Mouse (Mus musculus) lung, embryonic 14.5 days (tissue): ENCODE measurements around the gene Rpl9-ps1. TPM values are rescaled to one million over a fixed set of nuclear protein-coding genes. Genes with fewer than 3 reads are reported as not detected.

Experiments used
- ATAC-seq: fragments of 200-750 bp; cut with Nextera tagmentation; 2 replicates; pipeline ENCODE4 v1.8.0; 2017; ENCODE audit warnings: mild to moderate bottlenecking, moderate TSS enrichment, moderate library complexity; ENCODE audit not compliant: insufficient read depth
- DNase-seq: peaks from one replicate; pipeline ENCODE4 v3.0.0-alpha.2; 2015
- H3K27ac ChIP-seq: fragments of 300-500 bp; sonication (generic); 2 replicates; pipeline ENCODE4 v1.5.1; 2014; ENCODE audit warnings: low read depth, mild to moderate bottlenecking, moderate library complexity
- H3K27me3 ChIP-seq: fragments of 300-500 bp; sonication (generic); 2 replicates; pipeline ENCODE4 v1.6.1; 2014; ENCODE audit warnings: low read length, control low read depth; ENCODE audit not compliant: insufficient read depth
- H3K36me3 ChIP-seq: fragments of 300-500 bp; sonication (generic); 2 replicates; pipeline ENCODE4 v1.6.1; 2014; ENCODE audit warnings: control low read depth; ENCODE audit not compliant: insufficient read depth
- H3K4me1 ChIP-seq: fragments of 300-500 bp; sonication (generic); 2 replicates; pipeline ENCODE4 v1.6.1; 2014; ENCODE audit warnings: antibody characterized with exemption, control low read depth; ENCODE audit not compliant: insufficient read depth
- H3K4me2 ChIP-seq: fragments of 300-500 bp; sonication (generic); 2 replicates; pipeline ENCODE4 v1.6.1; 2014; ENCODE audit warnings: mild to moderate bottlenecking
- H3K4me3 ChIP-seq: fragments of 300-500 bp; sonication (generic); 2 replicates; pipeline ENCODE4 v1.5.1; 2014; ENCODE audit warnings: low read depth, low read length
- H3K9ac ChIP-seq: fragments of 300-500 bp; sonication (generic); 2 replicates; pipeline ENCODE4 v1.6.1; 2014
- H3K9me3 ChIP-seq: fragments of 300-500 bp; sonication (generic); 2 replicates; pipeline ENCODE4 v1.6.1; 2016; ENCODE audit warnings: low read depth, low read length, control low read depth
- CTCF ChIP-seq: IDR thresholded peaks from 2 replicates; pipeline ENCODE4 v1.5.1; 2016; ENCODE audit warnings: antibody characterized with exemption, low read depth
- WGBS: fragments of 180-500 bp; shearing (Covaris S2); extraction: QIAGEN DNeasy Blood & Tissue Kit; methylation state at CpG from one replicate; pipeline ENCODE4 v1.1.7; 2014; 5-methylcytosine and 5-hydroxymethylcytosine counted together
- polyA plus RNA-seq: library from polyadenylated mRNA; unstranded; fragments of >200 nt; fragmentation: Nextera tagmentation; extraction: Ambion mirVana; gene quantifications from 2 replicates; pipeline ENCODE4 v1.2.1, GENCODE M21; 2014

Rpl9-ps1 gene
- polyA plus RNA-seq, 1 experiment from 2014 or later = not detected

DNA sequence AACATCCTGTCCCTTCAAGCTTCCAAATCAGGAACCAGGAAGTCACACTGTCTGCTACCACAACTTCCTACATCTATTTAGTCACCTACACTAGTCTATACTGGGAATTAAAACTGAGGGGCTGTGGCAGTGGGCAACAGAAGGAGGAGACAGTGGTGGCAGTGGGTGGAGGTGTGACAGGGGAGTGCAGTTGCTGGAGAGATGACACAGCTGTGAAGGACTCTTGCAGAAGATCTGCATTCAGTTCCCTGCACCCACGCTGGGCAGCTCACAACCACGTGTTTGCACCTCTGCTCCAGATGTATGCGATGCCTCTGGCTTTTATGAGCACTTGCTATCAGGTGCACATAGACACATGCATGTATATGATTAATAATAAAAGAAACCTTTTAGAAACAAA is 12.1 kb upstream of the Rpl9-ps1 start:
- no peak for ATAC-seq
- H3K4me3 ChIP-seq = no peak overlapping the region

DNA sequence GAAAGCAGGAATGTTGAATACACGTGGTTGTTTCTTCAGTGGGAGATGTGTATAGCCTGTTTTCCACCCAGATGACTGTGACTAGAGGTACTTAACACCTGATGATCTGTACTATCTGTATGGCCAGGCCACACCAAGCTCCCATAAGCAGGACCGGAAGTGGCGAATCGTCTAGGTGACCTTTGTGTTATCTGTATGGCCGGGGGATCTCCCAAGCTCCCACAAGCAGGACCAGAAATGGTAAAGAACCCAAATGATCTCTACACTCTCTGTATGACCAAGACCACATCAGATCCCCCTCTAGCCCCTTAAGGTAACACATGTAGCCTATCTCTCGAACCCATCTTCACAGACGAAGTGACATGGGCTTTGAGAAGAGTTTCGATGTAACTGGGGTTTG is 9.2 kb upstream of the Rpl9-ps1 start:
- ATAC-seq = no peak
- Histone ChIP-seq H3K4me3 (no peak overlapping the region), H3K36me3 (no peaks in the 10 kb centered on the region), H3K27me3 (no peaks in the 10 kb centered on the region), H3K4me2 (no peak overlapping the region), H3K4me1 (no peaks in the 10 kb centered on the region), H3K9ac (no peak overlapping the region), H3K9me3 (no peaks in the 10 kb centered on the region), H3K27ac (no peak overlapping the region)
- TF ChIP-seq CTCF = no peak
- WGBS = 80% methylated on average over 8 of the region's 8 CpGs
- DNase-seq = no peak

More for the DNA sequence above, 12.1 kb upstream of the Rpl9-ps1 start:
- H3K36me3 ChIP-seq = no peaks in the 10 kb centered on the region
- TF ChIP-seq CTCF = no peak
- no peak for DNase-seq
- H3K27ac ChIP-seq = no peak overlapping the region
- no peaks in the 10 kb centered on the region for H3K9me3 ChIP-seq
- no peak overlapping the region for H3K9ac ChIP-seq
- no peaks in the 10 kb centered on the region for H3K27me3 ChIP-seq
- WGBS = 78% methylated on average over 3 of the region's 3 CpGs
- no peak overlapping the region for H3K4me2 ChIP-seq
- no peaks in the 10 kb centered on the region for H3K4me1 ChIP-seq

DNA sequence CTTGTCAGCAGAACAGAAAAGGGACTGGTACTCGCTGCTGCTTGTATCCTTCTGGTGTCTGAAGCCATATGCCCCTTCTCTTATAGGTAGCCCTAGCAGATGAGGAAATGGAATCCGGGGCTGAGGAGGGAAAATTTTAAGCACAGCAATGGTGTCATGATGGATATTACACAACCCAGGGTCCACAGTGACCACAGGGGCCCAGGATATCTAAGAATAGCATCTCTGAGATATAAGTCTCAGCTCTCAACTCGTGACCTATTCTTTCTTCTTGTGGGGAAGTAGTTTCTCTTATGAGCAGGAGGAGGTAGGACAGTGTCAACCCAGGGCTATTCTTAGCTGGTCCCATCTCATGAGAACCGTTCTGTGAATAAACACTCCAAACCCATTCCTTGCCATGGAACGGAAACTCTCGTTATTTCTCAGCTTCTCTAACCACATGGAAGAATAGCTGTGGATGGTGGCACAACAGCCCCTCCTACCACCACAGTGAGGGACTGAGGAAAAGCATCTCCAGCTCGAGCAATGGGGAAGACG is 4.0 kb upstream of the Rpl9-ps1 start, which contains the start of gene Ccl3:
TSS of gene Ccl3 (minus strand) at position 51 of the 537 bp plus-strand sequence.
- WGBS = 72% methylated on average over 8 of the region's 8 CpGs
- H3K4me1 ChIP-seq = no peaks in the 10 kb centered on the region
- H3K9me3 ChIP-seq = no peaks in the 10 kb centered on the region
- H3K9ac ChIP-seq = no peak within 1 kb of the TSS
- H3K27ac ChIP-seq = no peak within 1 kb of the TSS
- no peak for TF ChIP-seq CTCF
- ATAC-seq (no peak), DNase-seq (peak; percentile 2)
- no peak within 1 kb of the TSS for H3K4me2 ChIP-seq
- H3K27me3 ChIP-seq = no peaks in the 10 kb centered on the region
- no peak within 1 kb of the TSS for H3K4me3 ChIP-seq
- H3K36me3 ChIP-seq = no peaks in the 10 kb centered on the region

DNA sequence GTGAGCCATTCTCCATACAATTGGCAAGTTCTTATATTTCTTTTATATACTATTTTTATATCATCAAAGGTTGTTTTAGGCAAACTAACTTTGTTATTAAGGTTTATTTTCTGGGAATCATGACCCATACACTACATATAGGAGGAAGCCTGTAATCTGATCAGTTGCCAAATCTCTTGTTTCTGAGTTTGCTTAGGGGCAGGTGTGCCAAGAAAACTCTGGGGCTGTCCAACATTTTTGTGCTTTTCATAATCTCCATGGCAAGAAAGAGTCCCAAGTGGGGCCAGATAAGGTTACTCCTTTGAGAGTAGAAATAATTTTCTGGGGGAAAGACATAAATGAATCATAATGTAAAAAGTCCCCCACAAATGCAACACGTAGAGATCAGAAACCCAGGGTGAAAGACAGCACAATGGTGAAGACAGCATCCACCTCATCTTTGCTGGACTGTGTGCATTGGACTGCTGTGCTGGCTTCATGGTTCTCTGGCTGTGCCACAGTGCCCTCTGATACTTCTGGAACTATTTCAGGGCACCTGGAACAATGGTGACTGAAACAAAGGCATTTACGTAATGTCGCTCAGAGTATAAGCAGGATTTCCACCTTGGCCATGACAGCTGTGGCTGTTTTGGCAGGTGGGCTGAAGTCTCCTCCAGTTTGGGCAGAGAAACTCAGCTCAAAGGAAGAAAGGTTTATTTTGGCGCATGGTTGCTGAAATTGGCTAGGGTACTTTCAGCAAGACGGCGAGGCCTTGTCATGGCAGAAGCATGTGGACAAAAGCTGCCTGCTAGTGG is 1.1 kb upstream of the Rpl9-ps1 start:
- WGBS = 89% methylated on average over 6 of the region's 6 CpGs
- no peak overlapping the region for H3K4me2 ChIP-seq
- no peak overlapping the region for H3K9ac ChIP-seq
- H3K4me3 ChIP-seq = no peak overlapping the region
- no peak for TF ChIP-seq CTCF
- H3K27ac ChIP-seq = no peak overlapping the region
- no peaks in the 10 kb centered on the region for H3K27me3 ChIP-seq
- H3K9me3 ChIP-seq = no peaks in the 10 kb centered on the region
- H3K36me3 ChIP-seq = no peaks in the 10 kb centered on the region
- no peaks in the 10 kb centered on the region for H3K4me1 ChIP-seq
- DNase-seq (peak; percentile 7), ATAC-seq (no peak)

DNA sequence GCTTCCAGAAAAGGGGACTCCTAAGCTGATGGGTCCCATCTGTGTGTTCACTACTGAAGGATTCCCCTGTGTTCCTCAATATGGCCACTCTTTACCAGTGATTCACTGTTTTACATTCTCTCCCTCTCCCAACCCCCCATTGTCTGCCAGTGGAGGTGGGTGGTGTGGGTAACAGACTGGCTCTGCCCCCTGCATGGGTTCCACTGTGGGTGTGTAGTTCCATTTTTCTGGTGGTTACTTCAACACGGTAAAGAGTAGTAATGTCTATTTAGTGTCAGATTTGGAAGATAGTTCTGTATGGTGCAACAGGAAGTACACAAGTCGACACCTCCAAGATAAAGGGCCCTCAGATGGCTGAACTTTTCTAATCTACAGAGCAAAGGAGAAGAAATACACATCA is 4.2 kb downstream of the Rpl9-ps1 start:
- Histone ChIP-seq H3K4me2 (no peak overlapping the region), H3K27me3 (no peaks in the 10 kb centered on the region), H3K9me3 (no peaks in the 10 kb centered on the region), H3K9ac (no peak overlapping the region), H3K36me3 (no peaks in the 10 kb centered on the region), H3K27ac (no peak overlapping the region), H3K4me3 (no peak overlapping the region), H3K4me1 (no peaks in the 10 kb centered on the region)
- no peak for TF ChIP-seq CTCF
- DNase-seq = no peak
- ATAC-seq = no peak
- WGBS = 60% methylated on average over 2 of the region's 2 CpGs

DNA sequence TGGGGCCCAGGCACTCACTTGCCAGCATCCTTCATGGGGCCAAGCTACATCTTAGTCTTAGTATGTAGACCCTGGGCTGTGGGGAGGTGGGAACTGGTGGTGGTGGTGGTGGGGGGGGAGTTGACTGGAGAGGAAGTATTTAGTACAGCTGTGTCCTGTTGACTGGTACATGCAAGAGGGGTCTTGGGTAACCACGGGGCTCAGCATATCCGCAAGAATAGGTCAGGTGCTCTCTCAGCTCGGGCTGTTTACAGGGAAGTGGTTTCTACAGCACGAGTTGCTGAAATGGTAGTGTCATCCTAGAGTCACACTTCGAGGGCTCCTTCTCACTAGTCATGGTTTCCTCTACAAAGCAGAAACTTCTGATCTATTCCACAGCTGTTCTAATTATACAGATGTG is 5.3 kb downstream of the Rpl9-ps1 start:
- H3K27me3 ChIP-seq = no peaks in the 10 kb centered on the region
- no peak overlapping the region for H3K9ac ChIP-seq
- H3K4me1 ChIP-seq = no peaks in the 10 kb centered on the region
- no peak overlapping the region for H3K27ac ChIP-seq
- H3K36me3 ChIP-seq = no peaks in the 10 kb centered on the region
- H3K4me2 ChIP-seq = no peak overlapping the region
- TF ChIP-seq CTCF = no peak
- ATAC-seq = no peak
- H3K4me3 ChIP-seq = no peak overlapping the region
- DNase-seq = peak; percentile 3
- no peaks in the 10 kb centered on the region for H3K9me3 ChIP-seq
- WGBS = 70% methylated on average over 5 of the region's 5 CpGs

DNA sequence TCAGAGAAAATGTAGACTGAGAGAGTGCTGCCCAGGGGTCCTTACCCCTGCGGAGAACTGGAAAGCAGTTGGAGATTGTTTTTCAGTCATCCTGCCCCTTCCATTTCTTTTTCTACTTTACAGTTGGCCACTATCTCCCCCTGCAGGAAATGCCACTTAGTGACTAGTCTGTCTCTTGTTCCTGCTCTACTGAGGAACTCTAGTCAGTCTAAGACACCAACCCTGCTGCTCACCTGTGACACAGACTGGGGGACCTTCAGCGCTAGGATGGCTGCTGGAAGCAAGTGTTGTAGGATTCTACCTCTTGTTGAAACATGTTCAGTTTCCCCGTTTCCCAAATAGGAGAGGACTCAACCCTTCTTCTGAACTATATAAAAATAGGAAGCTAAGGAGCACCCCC is 5.9 kb downstream of the Rpl9-ps1 start:
- no peaks in the 10 kb centered on the region for H3K27me3 ChIP-seq
- no peak overlapping the region for H3K9ac ChIP-seq
- ATAC-seq (no peak), DNase-seq (peak; percentile 43)
- no peak overlapping the region for H3K4me3 ChIP-seq
- H3K4me1 ChIP-seq = no peaks in the 10 kb centered on the region
- no peak overlapping the region for H3K27ac ChIP-seq
- 54% methylated on average over 3 of the region's 3 CpGs for WGBS
- no peak overlapping the region for H3K4me2 ChIP-seq
- peak; percentile 30 for TF ChIP-seq CTCF
- no peaks in the 10 kb centered on the region for H3K36me3 ChIP-seq
- no peaks in the 10 kb centered on the region for H3K9me3 ChIP-seq
